Mouse (Mus musculus) liver, embryonic 13.5 days (tissue): ENCODE measurements around the gene Medag. TPM values are rescaled to one million over a fixed set of nuclear protein-coding genes. Genes with fewer than 3 reads are reported as not detected.

Source experiments
- ATAC-seq: fragments of 200-750 bp; cut with Nextera tagmentation; 2 replicates; pipeline ENCODE4 v1.8.0; 2017; ENCODE audit warnings: low read depth, mild to moderate bottlenecking, moderate number of reproducible peaks, moderate library complexity
- DNase-seq: peaks from one replicate; pipeline ENCODE4 v3.0.0; 2022
- H3K27ac ChIP-seq: fragments of 300-500 bp; sonication (generic); 2 replicates; pipeline ENCODE4 v1.5.1; 2015; ENCODE audit warnings: moderate library complexity, mild to moderate bottlenecking, inconsistent platforms
- H3K27me3 ChIP-seq: fragments of 300-500 bp; sonication (generic); 2 replicates; pipeline ENCODE4 v1.6.1; 2015; ENCODE audit warnings: mild to moderate bottlenecking, inconsistent platforms
- H3K36me3 ChIP-seq: fragments of 300-500 bp; sonication (generic); 2 replicates; pipeline ENCODE4 v1.6.1; 2015; ENCODE audit warnings: mild to moderate bottlenecking, inconsistent platforms
- H3K4me1 ChIP-seq: fragments of 300-500 bp; sonication (generic); replicated peaks from 2 replicates; pipeline ENCODE4 v1.6.1; 2015; ENCODE audit warnings: inconsistent platforms
- H3K4me2 ChIP-seq: fragments of 300-500 bp; sonication (generic); 2 replicates; pipeline ENCODE4 v1.6.1; 2015; ENCODE audit warnings: inconsistent platforms, mild to moderate bottlenecking, moderate library complexity
- H3K4me3 ChIP-seq: fragments of 300-500 bp; sonication (generic); replicated peaks from 2 replicates; pipeline ENCODE4 v1.5.1; 2015; ENCODE audit warnings: mild to moderate bottlenecking, inconsistent platforms
- H3K9ac ChIP-seq: fragments of 300-500 bp; sonication (generic); 2 replicates; pipeline ENCODE4 v1.6.1; 2015; ENCODE audit warnings: mild to moderate bottlenecking, inconsistent platforms
- H3K9me3 ChIP-seq: fragments of 300-500 bp; sonication (generic); replicated peaks from 2 replicates; pipeline ENCODE4 v1.6.1; 2016; ENCODE audit warnings: inconsistent platforms
- WGBS: fragments of 180-500 bp; shearing (Covaris S2); methylation state at CpG from one replicate; pipeline ENCODE4 v1.1.7; 2015; ENCODE audit not compliant: insufficient replicate concordance; 5-methylcytosine and 5-hydroxymethylcytosine counted together
- polyA plus RNA-seq: library from polyadenylated mRNA; unstranded; fragments of >200 nt; fragmentation: Nextera tagmentation; extraction: Ambion mirVana; gene quantifications from 2 replicates; pipeline ENCODE4 v1.2.1, GENCODE M21; 2015

The Medag gene
- polyA plus RNA-seq, 1 experiment from 2014 or later = 0.36 TPM

DNA sequence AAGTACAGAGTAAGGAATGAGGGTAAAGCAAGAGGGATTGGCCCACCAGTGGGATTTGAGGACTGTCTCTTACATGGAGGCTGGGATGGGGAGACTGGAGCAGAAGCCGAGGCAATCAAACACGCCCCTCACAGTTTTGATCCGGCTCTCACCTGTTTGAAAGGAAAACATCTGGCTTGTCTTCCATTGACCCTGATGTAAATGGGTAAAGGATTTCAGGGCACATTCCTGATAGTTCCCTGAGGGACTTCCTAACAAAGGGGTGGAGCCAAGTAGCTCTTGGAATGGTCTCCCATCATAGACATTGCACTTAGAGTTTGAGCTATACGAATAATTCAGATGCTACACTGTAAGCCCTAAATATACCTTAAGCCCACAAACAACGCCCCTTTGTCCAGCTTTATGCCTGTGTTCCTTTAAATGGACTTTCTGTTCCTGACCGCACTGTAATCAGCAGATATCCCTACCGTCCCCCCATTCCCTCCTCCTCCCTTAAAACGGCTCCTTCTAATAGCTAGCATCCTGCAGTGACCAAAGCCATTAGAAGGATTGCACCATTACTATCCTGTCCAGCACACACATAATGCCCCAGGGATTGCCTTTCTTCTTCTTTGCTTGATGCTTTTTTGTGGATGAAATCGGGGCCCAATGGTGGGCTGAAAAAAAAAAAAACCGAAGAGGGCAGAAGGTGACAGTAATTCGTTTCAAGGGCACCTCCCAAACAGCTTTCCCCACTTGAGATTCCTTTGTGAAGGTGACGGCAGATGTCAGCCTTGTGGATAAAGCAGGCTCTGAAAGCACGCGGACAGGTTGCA is 36.3 kb upstream of the Medag start:
- Histone ChIP-seq H3K9me3 (no peaks in the 10 kb centered on the region), H3K4me3 (no peak overlapping the region), H3K27me3 (0 out of 2 replicates have a peak, but pooled peaks cover 17% of the 10 kb centered on the region), H3K36me3 (no peaks in the 10 kb centered on the region), H3K9ac (no peak overlapping the region), H3K27ac (no peak overlapping the region), H3K4me2 (no peak overlapping the region), H3K4me1 (peaks cover 10% of the 10 kb centered on the region)
- DNase-seq (no peak), ATAC-seq (no peak)
- WGBS = 51% methylated on average over 14 of the region's 14 CpGs

DNA sequence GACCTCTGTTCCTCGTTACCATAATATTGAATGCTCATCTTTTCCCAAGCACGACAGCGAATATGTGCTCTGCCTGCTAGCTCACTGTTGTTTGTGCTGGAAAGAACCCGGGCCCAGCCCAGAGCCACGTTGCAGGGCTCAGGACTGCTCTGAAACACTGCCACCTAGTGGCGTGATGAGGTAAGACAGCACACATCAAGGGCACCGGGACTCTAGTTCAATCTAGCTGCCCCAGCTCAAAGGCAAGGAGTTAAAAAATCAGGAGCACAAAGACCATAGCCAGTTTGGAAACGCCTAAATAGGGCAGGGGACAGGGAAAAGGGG is 35.7 kb upstream of the Medag start:
- H3K27me3 ChIP-seq = 0 out of 2 replicates have a peak, but pooled peaks cover 17% of the 10 kb centered on the region
- H3K9me3 ChIP-seq = no peaks in the 10 kb centered on the region
- no peak overlapping the region for H3K9ac ChIP-seq
- ATAC-seq = peak; percentile 41; the same call in 1 of the 2 replicates
- H3K36me3 ChIP-seq = no peaks in the 10 kb centered on the region
- H3K4me1 ChIP-seq = peaks cover 10% of the 10 kb centered on the region
- DNase-seq = peak; percentile 52
- no peak overlapping the region for H3K4me2 ChIP-seq
- H3K27ac ChIP-seq = no peak overlapping the region
- H3K4me3 ChIP-seq = no peak overlapping the region
- 2% methylated on average over 7 of the region's 8 CpGs for WGBS

DNA sequence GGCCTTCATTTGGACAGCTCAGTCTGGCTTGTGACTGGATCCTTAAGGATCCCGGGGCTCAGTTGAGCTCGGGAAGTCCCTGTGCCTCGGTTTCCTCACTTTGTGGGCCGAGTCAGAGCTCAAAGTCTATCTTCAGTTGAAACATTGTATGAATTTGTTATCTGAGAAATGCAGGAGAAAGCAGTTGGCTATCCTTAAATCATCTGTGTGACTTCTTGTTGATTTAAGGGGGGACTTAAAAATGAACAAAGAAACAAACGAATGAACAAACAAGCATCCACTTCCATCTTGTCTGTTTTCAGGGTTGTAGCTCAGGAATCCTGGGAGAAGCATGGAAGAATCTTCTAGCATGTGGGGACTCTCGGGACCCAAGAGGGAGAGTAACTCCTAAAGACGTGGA is 35.2 kb upstream of the Medag start:
- Histone ChIP-seq H3K27ac (no peak overlapping the region), H3K9ac (no peak overlapping the region), H3K4me3 (no peak overlapping the region), H3K9me3 (no peaks in the 10 kb centered on the region), H3K4me1 (peaks cover 12% of the 10 kb centered on the region), H3K36me3 (no peaks in the 10 kb centered on the region), H3K4me2 (no peak overlapping the region), H3K27me3 (0 out of 2 replicates have a peak, but pooled peaks cover 17% of the 10 kb centered on the region)
- DNase-seq (no peak), ATAC-seq (no peak)
- 52% methylated on average over 7 of the region's 7 CpGs for WGBS

- DNase-seq (no peak), ATAC-seq (no peak)
- Histone ChIP-seq H3K36me3 (no peaks in the 10 kb centered on the region), H3K9ac (no peak overlapping the region), H3K4me1 (peaks cover 18% of the 10 kb centered on the region), H3K4me2 (no peak overlapping the region), H3K9me3 (no peaks in the 10 kb centered on the region), H3K4me3 (no peak overlapping the region), H3K27ac (no peak overlapping the region), H3K27me3 (0 out of 2 replicates have a peak, but pooled peaks cover 17% of the 10 kb centered on the region)
- WGBS = 19% methylated on average over 6 of the region's 6 CpGs
Observed at GRCm38 (mm10) chr5:149377253-149377652, 34.3 kb upstream of the Medag start.

- H3K36me3 ChIP-seq = no peaks in the 10 kb centered on the region
Observed at GRCm38 (mm10) chr5:149378566-149378965, 33.0 kb upstream of the Medag start.

DNA sequence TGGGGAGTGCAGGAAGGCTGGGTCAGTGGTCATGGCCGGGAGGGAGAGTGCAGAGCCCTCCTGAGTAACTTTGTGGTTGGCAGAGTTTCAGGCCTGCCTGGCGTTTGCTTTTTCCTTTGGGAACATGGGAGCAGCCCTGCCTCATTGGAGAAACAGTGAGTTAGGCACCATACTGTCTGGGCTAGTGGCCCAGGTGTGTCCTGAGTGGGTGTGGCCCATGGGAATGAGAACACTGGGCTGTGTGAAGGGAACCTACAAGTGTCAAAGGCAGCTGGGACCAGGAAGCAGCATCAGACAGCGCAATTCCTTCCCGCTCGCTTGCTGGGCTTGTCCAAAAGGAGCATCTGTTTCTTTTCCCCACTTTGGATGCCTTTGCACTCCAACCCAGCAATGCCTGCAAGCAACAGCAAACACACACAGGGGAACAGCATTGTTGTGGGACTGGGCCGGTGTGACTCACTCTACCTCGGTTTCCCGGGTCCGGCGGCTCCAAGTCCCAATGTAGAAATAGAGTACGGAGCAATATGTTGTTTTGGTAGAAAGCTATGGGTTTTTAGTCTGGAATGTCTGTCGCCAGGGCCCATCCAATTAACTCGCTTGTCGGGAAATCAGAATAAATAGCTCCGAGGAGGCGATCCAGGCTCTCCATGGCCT is 32.3 kb upstream of the Medag start:
- no peak overlapping the region for H3K9ac ChIP-seq
- 79% methylated on average over 16 of the region's 16 CpGs for WGBS
- peaks cover 13% of the 10 kb centered on the region for H3K4me1 ChIP-seq
- no peak overlapping the region for H3K27ac ChIP-seq
- H3K27me3 ChIP-seq = 0 out of 2 replicates have a peak, but pooled peaks cover 17% of the 10 kb centered on the region
- no peaks in the 10 kb centered on the region for H3K9me3 ChIP-seq
- H3K4me2 ChIP-seq = no peak overlapping the region
- no peak overlapping the region for H3K4me3 ChIP-seq
- ATAC-seq (no peak), DNase-seq (no peak)
- no peaks in the 10 kb centered on the region for H3K36me3 ChIP-seq

More at GRCm38 (mm10) chr5:149378566-149378965, 33.0 kb upstream of the Medag start:
- DNase-seq (no peak), ATAC-seq (no peak)
- 0 out of 2 replicates have a peak, but pooled peaks cover 17% of the 10 kb centered on the region for H3K27me3 ChIP-seq
- H3K9ac ChIP-seq = no peak overlapping the region
- H3K9me3 ChIP-seq = no peaks in the 10 kb centered on the region
- peaks cover 18% of the 10 kb centered on the region for H3K4me1 ChIP-seq
- H3K4me2 ChIP-seq = no peak overlapping the region
- H3K4me3 ChIP-seq = no peak overlapping the region
- WGBS = 45% methylated on average over 7 of the region's 7 CpGs
- H3K27ac ChIP-seq = no peak overlapping the region

DNA sequence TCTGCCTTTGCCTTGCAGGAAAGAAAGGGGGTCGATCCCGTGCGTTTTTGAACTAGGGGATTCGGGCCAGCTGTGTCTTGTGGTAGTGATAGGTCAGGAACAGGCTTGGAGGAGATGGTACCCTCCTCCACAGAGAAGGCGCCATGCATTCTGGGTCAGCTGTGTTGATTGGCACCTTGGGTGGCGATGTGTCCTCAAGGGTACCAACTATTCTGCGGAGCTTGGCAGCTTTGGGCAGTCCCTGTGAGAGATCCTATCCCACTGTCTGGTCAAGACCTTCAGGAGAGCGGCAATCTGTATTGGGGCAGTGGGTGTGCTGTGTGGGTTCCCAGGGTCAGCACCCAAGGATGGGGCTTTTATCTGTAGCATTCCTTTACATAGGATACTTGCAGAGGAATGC is 31.7 kb upstream of the Medag start:
- H3K27ac ChIP-seq = no peak overlapping the region
- H3K4me1 ChIP-seq = peaks cover 12% of the 10 kb centered on the region
- no peaks in the 10 kb centered on the region for H3K9me3 ChIP-seq
- 85% methylated on average over 8 of the region's 8 CpGs for WGBS
- 0 out of 2 replicates have a peak, but pooled peaks cover 10% of the 10 kb centered on the region for H3K27me3 ChIP-seq
- H3K4me2 ChIP-seq = no peak overlapping the region
- H3K9ac ChIP-seq = no peak overlapping the region
- ATAC-seq (no peak), DNase-seq (no peak)
- no peak overlapping the region for H3K4me3 ChIP-seq
- no peaks in the 10 kb centered on the region for H3K36me3 ChIP-seq

DNA sequence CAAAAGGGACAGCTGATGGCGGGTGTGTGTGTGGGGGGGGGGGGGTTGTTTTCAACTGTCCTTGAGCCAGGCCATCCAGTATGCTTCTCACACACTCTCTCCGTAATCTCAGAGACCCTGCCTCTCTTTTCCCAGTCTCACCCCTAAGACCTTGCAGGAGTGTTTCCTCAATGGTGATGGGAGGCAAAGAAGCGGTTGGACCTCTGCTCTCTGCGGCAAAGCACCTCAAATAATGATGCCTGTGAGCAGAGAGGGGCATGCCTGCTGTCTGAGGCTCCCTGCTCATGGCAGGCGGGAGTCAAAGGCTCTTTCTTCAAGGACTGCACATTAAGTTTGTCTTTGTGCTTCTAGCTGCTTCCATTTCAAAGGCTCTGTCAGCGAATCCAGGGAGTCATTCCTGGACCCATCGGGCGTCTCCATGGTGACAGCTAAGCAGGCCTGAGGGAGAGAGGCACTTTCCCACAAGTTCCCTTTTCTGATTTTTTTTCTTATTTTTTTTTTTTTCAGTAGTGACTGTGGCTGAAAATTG is 31.1 kb upstream of the Medag start:
- no peak overlapping the region for H3K27ac ChIP-seq

DNA sequence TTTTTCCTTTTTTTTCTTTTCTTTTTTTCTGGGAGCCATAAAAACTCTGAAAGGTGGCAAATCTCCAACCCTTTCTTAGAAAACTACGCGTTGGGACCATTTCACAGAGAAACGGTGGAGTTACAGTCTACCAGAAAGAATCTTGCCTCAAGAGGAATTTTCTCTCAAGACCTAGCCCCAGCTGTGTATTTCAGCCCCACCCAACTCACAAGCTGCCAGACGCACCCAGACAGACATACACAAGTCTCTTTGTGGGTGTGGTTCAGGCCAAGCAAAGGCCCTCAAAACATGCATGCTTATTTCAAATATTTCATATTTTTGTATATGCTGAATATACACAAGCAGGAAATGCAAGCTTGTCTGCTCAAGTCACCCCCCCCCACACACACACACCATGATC is 29.6 kb upstream of the Medag start:
- Histone ChIP-seq H3K4me1 (peaks cover 12% of the 10 kb centered on the region), H3K27me3 (0 out of 2 replicates have a peak, but pooled peaks cover 6% of the 10 kb centered on the region), H3K36me3 (no peaks in the 10 kb centered on the region), H3K4me3 (no peak overlapping the region), H3K27ac (no peak overlapping the region), H3K4me2 (no peak overlapping the region), H3K9me3 (no peaks in the 10 kb centered on the region), H3K9ac (no peak overlapping the region)
- DNase-seq (no peak), ATAC-seq (no peak)
- 58% methylated on average over 4 of the region's 4 CpGs for WGBS

More for the DNA sequence above, 31.1 kb upstream of the Medag start:
- H3K4me3 ChIP-seq = no peak overlapping the region
- WGBS = 44% methylated on average over 8 of the region's 8 CpGs
- no peak for DNase-seq
- no peak for ATAC-seq
- peaks cover 12% of the 10 kb centered on the region for H3K4me1 ChIP-seq
- H3K9me3 ChIP-seq = no peaks in the 10 kb centered on the region
- H3K27me3 ChIP-seq = 0 out of 2 replicates have a peak, but pooled peaks cover 9% of the 10 kb centered on the region
- no peaks in the 10 kb centered on the region for H3K36me3 ChIP-seq
- no peak overlapping the region for H3K4me2 ChIP-seq
- H3K9ac ChIP-seq = no peak overlapping the region

DNA sequence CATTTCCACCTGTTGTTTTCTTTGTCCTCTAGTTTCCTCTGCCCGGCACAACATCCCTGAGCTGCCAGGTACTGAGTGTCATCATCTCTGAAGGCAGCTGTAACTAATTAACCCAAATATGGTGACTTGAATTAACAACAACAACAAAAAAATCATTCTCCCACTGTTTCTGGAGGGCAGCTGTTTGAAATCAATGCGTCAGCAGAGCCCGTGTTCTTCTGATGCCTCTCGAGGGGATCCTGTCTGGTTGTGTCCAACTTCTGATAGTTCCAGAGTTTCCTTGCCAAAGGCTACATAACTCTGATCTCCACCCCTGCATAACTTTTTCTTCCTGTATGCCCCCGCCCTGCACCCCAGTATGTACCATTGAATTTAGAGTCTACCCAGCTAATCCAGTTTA is 28.9 kb upstream of the Medag start:
- no peak for ATAC-seq

GRCm38 (mm10) chr5:149385228-149385961 is 26.2 kb upstream of the Medag start:
- Histone ChIP-seq H3K9ac (no peak overlapping the region), H3K36me3 (no peaks in the 10 kb centered on the region), H3K4me3 (no peak overlapping the region), H3K27me3 (no peaks in the 10 kb centered on the region), H3K9me3 (no peaks in the 10 kb centered on the region), H3K4me1 (peaks cover 8% of the 10 kb centered on the region), H3K4me2 (no peak overlapping the region), H3K27ac (no peak overlapping the region)
- 69% methylated on average over 7 of the region's 7 CpGs for WGBS
- no peak for DNase-seq
- ATAC-seq = no peak

More for the DNA sequence above, 28.9 kb upstream of the Medag start:
- H3K4me2 ChIP-seq = no peak overlapping the region
- H3K9me3 ChIP-seq = no peaks in the 10 kb centered on the region
- H3K4me1 ChIP-seq = peaks cover 12% of the 10 kb centered on the region
- no peak overlapping the region for H3K27ac ChIP-seq
- WGBS = 71% methylated on average over 5 of the region's 5 CpGs
- H3K36me3 ChIP-seq = no peaks in the 10 kb centered on the region
- no peak overlapping the region for H3K9ac ChIP-seq
- no peak overlapping the region for H3K4me3 ChIP-seq
- DNase-seq = no peak
- H3K27me3 ChIP-seq = 0 out of 2 replicates have a peak, but pooled peaks cover 6% of the 10 kb centered on the region
